Mouse (Mus musculus) liver, adult 2 months (tissue): ENCODE measurements at regions not wholly inside any gene's neighbourhood (a gene's known extent, or its start where the extent isn't known, plus 50 kb on each side); places are given as distances from the start of the nearest gene placed in this dataset.

ENCODE experiments used
- CTCF ChIP-seq: fragments of 200-500 bp; IDR thresholded peaks from 2 replicates; pipeline ENCODE4 v1.5.1; 2011; ENCODE audit warnings: low read depth, low read length, control low read depth
- POLR2A ChIP-seq: fragments of 200-500 bp; IDR thresholded peaks from 2 replicates; pipeline ENCODE4 v1.6.1; 2011; ENCODE audit warnings: low read length, control low read depth; ENCODE audit not compliant: insufficient read depth; ENCODE audit errors: extremely low read depth

GRCm38 (mm10) chr6:8896822-8897221 lies 51.4 kb upstream of the Nxph1 start:
- TF ChIP-seq POLR2A (no peak), CTCF (no peak)
